Mouse (Mus musculus): ENCODE measurements around the gene Retreg2.

DNA sequence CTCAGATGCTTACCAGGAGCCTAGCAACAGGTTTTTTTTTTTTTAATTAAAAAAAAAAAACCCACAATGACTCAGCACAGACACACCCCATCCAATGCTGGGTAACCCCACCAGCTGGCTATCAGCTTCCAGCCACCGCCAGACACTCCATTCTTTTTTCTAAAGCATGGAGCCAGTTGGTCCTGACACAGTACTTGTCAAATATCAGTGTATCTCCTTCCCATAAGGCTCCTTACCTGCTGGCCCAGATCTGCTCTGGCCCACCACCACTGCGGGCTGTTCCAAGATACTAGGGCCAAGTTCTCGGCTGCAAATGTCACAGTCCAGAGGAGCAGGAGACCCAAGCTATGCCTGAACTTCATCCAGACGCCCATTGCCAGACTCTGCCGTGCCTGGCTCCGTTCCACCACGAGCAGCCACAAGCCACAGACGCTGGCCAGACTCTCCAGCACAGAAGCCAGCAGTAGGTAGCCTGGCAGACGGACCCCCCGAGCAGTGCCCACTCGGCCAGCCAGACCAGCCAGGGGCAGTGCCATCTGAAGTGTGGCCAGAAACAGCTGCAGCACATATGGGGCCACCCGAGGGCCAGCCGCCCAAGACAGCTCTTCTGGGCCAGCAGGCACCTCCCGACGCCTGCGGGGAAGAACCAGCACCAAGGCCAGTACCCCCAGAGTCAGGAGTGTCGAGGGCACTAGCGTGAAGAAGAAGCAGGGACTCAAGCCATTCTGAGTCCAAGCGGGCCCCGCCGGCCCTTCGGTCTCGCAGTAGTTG is 36.9 kb downstream of the Retreg2 start:
- TF ChIP-seq CTCF (IDR thresholded peaks at IDR 0.05; ENCODE audit: borderline replicate concordance, insufficient read depth, low read length) (no peak), POLR2A (IDR thresholded peaks at IDR 0.05; ENCODE audit: low read depth, low read length) (no peak)
